Mouse (Mus musculus): Measurements from ENCODE around the gene Tmprss3. TPM values are rescaled to one million over a fixed set of nuclear protein-coding genes. Genes with fewer than 3 reads are reported as not detected.

Tmprss3 gene
- polyA plus RNA-seq, 1 experiment from 2014 or later, result not detected

- no peak for ATAC-seq (ENCODE audit: insufficient read depth)
- Histone ChIP-seq H3K9ac (no peak overlapping the region), H3K36me3 (ENCODE audit: insufficient read depth) (no peaks in the 10 kb centered on the region), H3K4me1 (ENCODE audit: insufficient read depth) (no peaks in the 10 kb centered on the region), H3K27me3 (ENCODE audit: insufficient read depth, low read length) (no peaks in the 10 kb centered on the region), H3K27ac (ENCODE audit: low read depth) (no peak overlapping the region), H3K4me3 (ENCODE audit: low read depth, low read length) (no peak overlapping the region), H3K4me2 (no peak overlapping the region), H3K9me3 (ENCODE audit: low read depth, low read length) (no peaks in the 10 kb centered on the region)
- DNase-seq, result peak; percentile 22
- WGBS, result 48% methylated on average over 5 of the region's 5 CpGs
- TF ChIP-seq CTCF (IDR thresholded peaks at IDR 0.05; ENCODE audit: low read depth), result no peak
These were observed 17.5 kb upstream of the Tmprss3 start for GRCm38 (mm10) chr17:31216068-31216955.

- H3K4me3 ChIP-seq (ENCODE audit: low read depth, low read length), result no peak overlapping the region
- no peak overlapping the region for H3K9ac ChIP-seq
- H3K4me1 ChIP-seq (ENCODE audit: insufficient read depth), result no peaks in the 10 kb centered on the region
- WGBS, result 84% methylated on average over 6 of the region's 6 CpGs
- no peaks in the 10 kb centered on the region for H3K36me3 ChIP-seq (ENCODE audit: insufficient read depth)
- no peak overlapping the region for H3K27ac ChIP-seq (ENCODE audit: low read depth)
- no peaks in the 10 kb centered on the region for H3K9me3 ChIP-seq (ENCODE audit: low read depth, low read length)
- DNase-seq, result no peak
- ATAC-seq (ENCODE audit: insufficient read depth), result no peak
- no peak for TF ChIP-seq CTCF (IDR thresholded peaks at IDR 0.05; ENCODE audit: low read depth)
- no peak overlapping the region for H3K4me2 ChIP-seq
- no peaks in the 10 kb centered on the region for H3K27me3 ChIP-seq (ENCODE audit: insufficient read depth, low read length)
These were observed 13.1 kb upstream of the Tmprss3 start for GRCm38 (mm10) chr17:31211881-31212280.

- Histone ChIP-seq H3K27ac (ENCODE audit: low read depth) (no peak overlapping the region), H3K4me3 (ENCODE audit: low read depth, low read length) (no peak overlapping the region), H3K9me3 (ENCODE audit: low read depth, low read length) (no peaks in the 10 kb centered on the region), H3K36me3 (ENCODE audit: insufficient read depth) (no peaks in the 10 kb centered on the region), H3K4me2 (no peak overlapping the region), H3K9ac (no peak overlapping the region), H3K4me1 (ENCODE audit: insufficient read depth) (no peaks in the 10 kb centered on the region), H3K27me3 (ENCODE audit: insufficient read depth, low read length) (no peaks in the 10 kb centered on the region)
- DNase-seq (no peak), ATAC-seq (ENCODE audit: insufficient read depth) (no peak)
- WGBS, result 67% methylated on average over 7 of the region's 7 CpGs
- no peak for TF ChIP-seq CTCF (IDR thresholded peaks at IDR 0.05; ENCODE audit: low read depth)
These were observed 11.5 kb upstream of the Tmprss3 start for GRCm38 (mm10) chr17:31210299-31210698.

GRCm38 (mm10) chr17:31209376-31209930 lies 10.7 kb upstream of the Tmprss3 start:
- no peak overlapping the region for H3K9ac ChIP-seq
- no peak overlapping the region for H3K27ac ChIP-seq (ENCODE audit: low read depth)
- no peaks in the 10 kb centered on the region for H3K27me3 ChIP-seq (ENCODE audit: insufficient read depth, low read length)
- no peak for ATAC-seq (ENCODE audit: insufficient read depth)
- H3K4me3 ChIP-seq (ENCODE audit: low read depth, low read length), result no peak overlapping the region
- 82% methylated on average over 11 of the region's 11 CpGs for WGBS
- DNase-seq, result no peak
- H3K4me2 ChIP-seq, result no peak overlapping the region
- no peaks in the 10 kb centered on the region for H3K9me3 ChIP-seq (ENCODE audit: low read depth, low read length)
- TF ChIP-seq CTCF (IDR thresholded peaks at IDR 0.05; ENCODE audit: low read depth), result no peak
- H3K4me1 ChIP-seq (ENCODE audit: insufficient read depth), result no peaks in the 10 kb centered on the region
- no peaks in the 10 kb centered on the region for H3K36me3 ChIP-seq (ENCODE audit: insufficient read depth)

DNA sequence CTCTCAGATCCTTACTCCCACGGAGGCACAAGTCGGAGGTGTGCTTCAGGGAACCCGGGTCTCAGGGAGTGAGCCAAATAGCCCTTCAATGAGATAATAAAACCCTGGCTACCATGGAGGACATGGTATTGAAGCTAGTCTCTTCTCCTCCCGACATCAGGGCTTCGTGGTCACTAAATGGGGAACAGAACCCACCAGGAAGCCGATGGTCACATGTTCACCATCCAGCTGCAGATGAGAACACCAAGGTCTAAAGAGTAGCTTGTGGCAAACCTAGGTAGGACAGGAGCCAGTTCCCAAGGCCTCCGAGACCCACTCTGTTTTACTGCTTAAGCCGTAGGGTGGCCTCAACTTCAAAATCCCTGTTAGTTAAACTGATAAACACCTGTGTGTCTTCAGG lies 9.9 kb upstream of the Tmprss3 start:
- Histone ChIP-seq H3K36me3 (ENCODE audit: insufficient read depth) (no peaks in the 10 kb centered on the region), H3K4me3 (ENCODE audit: low read depth, low read length) (no peak overlapping the region), H3K27ac (ENCODE audit: low read depth) (no peak overlapping the region), H3K4me2 (no peak overlapping the region), H3K4me1 (ENCODE audit: insufficient read depth) (no peaks in the 10 kb centered on the region), H3K9ac (no peak overlapping the region), H3K9me3 (ENCODE audit: low read depth, low read length) (no peaks in the 10 kb centered on the region), H3K27me3 (ENCODE audit: insufficient read depth, low read length) (no peaks in the 10 kb centered on the region)
- ATAC-seq (ENCODE audit: insufficient read depth), result no peak
- no peak for TF ChIP-seq CTCF (IDR thresholded peaks at IDR 0.05; ENCODE audit: low read depth)
- 87% methylated on average over 8 of the region's 8 CpGs for WGBS
- no peak for DNase-seq

- no peak for TF ChIP-seq CTCF (IDR thresholded peaks at IDR 0.05; ENCODE audit: low read depth)
- no peak within 1 kb of the TSS for H3K4me3 ChIP-seq (ENCODE audit: low read depth, low read length)
- H3K9ac ChIP-seq, result no peak within 1 kb of the TSS
- no peaks in the 10 kb centered on the region for H3K4me1 ChIP-seq (ENCODE audit: insufficient read depth)
- H3K27me3 ChIP-seq (ENCODE audit: insufficient read depth, low read length), result no peaks in the 10 kb centered on the region
- H3K9me3 ChIP-seq (ENCODE audit: low read depth, low read length), result no peaks in the 10 kb centered on the region
- ATAC-seq (ENCODE audit: insufficient read depth) (no peak), DNase-seq (no peak)
- no peak within 1 kb of the TSS for H3K27ac ChIP-seq (ENCODE audit: low read depth)
- 46% methylated on average over 12 of the region's 12 CpGs for WGBS
- no peaks in the 10 kb centered on the region for H3K36me3 ChIP-seq (ENCODE audit: insufficient read depth)
- H3K4me2 ChIP-seq, result no peak within 1 kb of the TSS
These were observed 9.1 kb upstream of the Tmprss3 start, which contains the start of gene Ubash3a for GRCm38 (mm10) chr17:31207771-31208334. Gene Ubash3a (plus strand): TSS chr17:31207873.

- Histone ChIP-seq H3K9me3 (ENCODE audit: low read depth, low read length) (no peaks in the 10 kb centered on the region), H3K4me2 (no peak overlapping the region), H3K36me3 (ENCODE audit: insufficient read depth) (no peaks in the 10 kb centered on the region), H3K27me3 (ENCODE audit: insufficient read depth, low read length) (no peaks in the 10 kb centered on the region), H3K9ac (no peak overlapping the region), H3K4me1 (ENCODE audit: insufficient read depth) (peaks cover 3% of the 10 kb centered on the region; the same call in 1 of the 2 replicates), H3K27ac (ENCODE audit: low read depth) (no peak overlapping the region), H3K4me3 (ENCODE audit: low read depth, low read length) (no peak overlapping the region)
- WGBS, result 71% methylated on average over 7 of the region's 7 CpGs
- ATAC-seq (ENCODE audit: insufficient read depth), result no peak
- no peak for DNase-seq
- no peak for TF ChIP-seq CTCF (IDR thresholded peaks at IDR 0.05; ENCODE audit: low read depth)
These were observed 2.5 kb downstream of the Tmprss3 start for GRCm38 (mm10) chr17:31196283-31196682.
